Mouse (Mus musculus): Measurements from ENCODE around the gene Ptger2. TPM values are rescaled to one million over a fixed set of nuclear protein-coding genes. Genes with fewer than 3 reads are reported as not detected.
"Not testable (repeated sequence)": the region's sequence is repeated elsewhere in the genome, so short reads cannot be mapped to it uniquely, and the experiment has no call there.

The Ptger2 gene
- 0.20 and 0.23 TPM in 2 replicates for polyA plus RNA-seq (2015; fragmentation: Nextera tagmentation; extraction: Ambion mirVana)

DNA sequence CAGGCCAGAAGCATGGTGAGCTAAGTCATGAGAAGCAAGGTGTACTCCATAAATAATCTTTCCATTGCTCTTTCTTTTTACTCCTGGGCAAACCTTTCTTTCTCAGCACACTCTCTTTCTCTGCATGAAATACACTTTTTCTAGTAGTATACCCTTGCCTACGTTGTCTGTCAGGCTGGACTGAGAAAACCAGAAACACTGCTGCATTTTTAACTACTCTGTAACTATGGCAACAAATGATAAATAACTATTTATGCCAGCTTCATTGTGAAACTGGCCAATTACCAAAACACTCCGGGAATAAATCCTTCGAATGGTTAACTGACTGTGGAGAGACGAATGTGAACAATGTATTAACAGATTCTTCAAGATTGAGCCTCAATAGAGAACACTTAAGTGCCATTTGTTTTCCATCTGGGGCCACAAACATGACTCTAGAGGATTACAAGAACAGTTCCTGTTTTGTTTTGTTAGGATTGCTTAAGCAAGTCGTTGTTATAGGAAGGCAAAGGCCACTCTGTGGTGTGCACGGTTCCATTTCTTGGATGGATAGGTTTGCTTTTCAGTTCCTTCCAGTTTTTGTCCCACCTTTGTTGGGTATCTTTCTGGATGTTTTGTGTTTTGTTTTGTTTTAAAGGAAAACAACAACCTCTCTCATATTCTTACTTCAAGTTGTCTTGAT is at the start of gene Ptger2:
Ptger2 (plus strand) TSS at position 522 of the 682 bp plus-strand sequence.
- 31% methylated on average over 6 of the region's 6 CpGs for WGBS
- peaks cover 13% of the 10 kb centered on the region for H3K4me1 ChIP-seq (replicated peaks)
- H3K4me2 ChIP-seq (replicated peaks): peak within 1 kb of the TSS; percentile 82
- not testable (repeated sequence) for ATAC-seq, H3K27ac ChIP-seq, H3K9me3 ChIP-seq, H3K36me3 ChIP-seq
- H3K4me3 ChIP-seq (replicated peaks): peak within 1 kb of the TSS; percentile 44
- peak within 1 kb of the TSS; percentile 62 for H3K9ac ChIP-seq (replicated peaks)
- peaks cover 41% of the 10 kb centered on the region for H3K27me3 ChIP-seq

DNA sequence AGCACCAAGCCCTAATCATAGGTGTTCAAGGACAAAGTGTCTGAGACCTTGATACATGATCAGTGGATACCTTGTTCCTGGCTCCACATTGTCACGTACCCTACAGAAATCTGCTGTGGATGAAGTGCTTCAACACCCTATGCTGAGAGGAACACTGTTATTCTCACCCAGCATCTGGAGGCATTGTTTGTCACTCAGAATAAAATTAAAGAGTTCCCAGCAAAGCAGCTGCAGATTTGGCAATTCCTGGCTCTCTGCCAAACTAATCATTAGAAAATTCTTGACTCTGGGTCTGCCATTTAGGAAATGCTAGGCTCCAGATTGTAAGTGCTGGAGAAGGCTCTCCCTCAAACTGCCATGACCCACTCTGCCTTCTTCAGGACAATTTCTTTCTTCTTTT is 27.2 kb upstream of the Ptger2 start:
- ATAC-seq: no peak
- no peak overlapping the region for H3K4me3 ChIP-seq (replicated peaks)
- no peak overlapping the region for H3K4me2 ChIP-seq (replicated peaks)
- H3K9ac ChIP-seq (replicated peaks): no peak overlapping the region
- no peaks in the 10 kb centered on the region for H3K27me3 ChIP-seq
- H3K27ac ChIP-seq: no peak overlapping the region
- WGBS: 58% methylated on average over 1 of the region's 1 CpGs
- H3K9me3 ChIP-seq: no peaks in the 10 kb centered on the region
- no peaks in the 10 kb centered on the region for H3K4me1 ChIP-seq (replicated peaks)
- no peaks in the 10 kb centered on the region for H3K36me3 ChIP-seq

DNA sequence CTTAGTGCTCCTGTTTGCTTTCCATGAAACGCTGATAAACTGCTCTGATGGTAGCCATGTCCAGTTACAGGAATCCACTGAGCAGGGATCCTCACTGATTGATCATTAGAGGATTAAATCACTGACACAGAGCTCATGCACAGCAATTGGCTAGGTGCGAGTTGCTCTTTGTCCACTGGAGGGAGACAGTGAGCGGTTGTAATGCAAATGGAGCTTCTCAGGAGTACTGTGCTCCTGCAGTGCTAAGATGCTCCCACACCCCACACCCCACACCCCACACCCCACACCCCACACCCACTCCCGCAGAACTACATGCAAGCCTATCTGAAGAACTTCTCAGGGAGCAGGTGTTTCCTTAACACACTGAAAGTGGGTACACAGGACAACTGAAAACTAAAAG is 10.7 kb upstream of the Ptger2 start:
- H3K4me1 ChIP-seq (replicated peaks); H3K9me3 ChIP-seq; H3K27me3 ChIP-seq; H3K36me3 ChIP-seq; H3K4me2 ChIP-seq (replicated peaks); H3K4me3 ChIP-seq (replicated peaks); H3K27ac ChIP-seq; H3K9ac ChIP-seq (replicated peaks): not testable (repeated sequence)
- 7% methylated on average over 4 of the region's 4 CpGs for WGBS
- peak; percentile 72 for ATAC-seq

DNA sequence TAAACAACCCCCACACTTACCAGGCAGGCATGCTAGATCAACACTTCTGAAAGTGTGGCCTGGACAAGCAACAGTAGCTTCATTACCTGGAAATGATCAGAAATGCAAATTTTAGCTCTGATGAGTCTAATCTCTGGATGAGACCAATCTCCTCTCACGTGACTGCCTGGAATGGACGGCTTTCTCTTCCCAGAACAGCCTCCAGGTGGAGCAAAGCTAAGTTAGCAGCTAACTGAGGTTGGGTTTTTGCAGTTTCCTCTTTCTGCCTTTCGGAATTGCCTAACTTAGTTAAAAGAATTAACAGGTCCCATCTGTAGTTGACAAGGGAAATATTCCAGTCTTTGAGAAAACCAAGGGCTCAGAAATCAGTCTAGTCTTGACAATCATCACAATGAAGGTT is 8.1 kb upstream of the Ptger2 start:
- no peaks in the 10 kb centered on the region for H3K4me1 ChIP-seq (replicated peaks)
- H3K27ac ChIP-seq: no peak overlapping the region
- 49% methylated on average over 3 of the region's 3 CpGs for WGBS
- H3K4me2 ChIP-seq (replicated peaks): no peak overlapping the region
- no peaks in the 10 kb centered on the region for H3K9me3 ChIP-seq
- H3K9ac ChIP-seq (replicated peaks): no peak overlapping the region
- no peaks in the 10 kb centered on the region for H3K36me3 ChIP-seq
- ATAC-seq: no peak
- no peak overlapping the region for H3K4me3 ChIP-seq (replicated peaks)
- peaks cover 9% of the 10 kb centered on the region for H3K27me3 ChIP-seq

DNA sequence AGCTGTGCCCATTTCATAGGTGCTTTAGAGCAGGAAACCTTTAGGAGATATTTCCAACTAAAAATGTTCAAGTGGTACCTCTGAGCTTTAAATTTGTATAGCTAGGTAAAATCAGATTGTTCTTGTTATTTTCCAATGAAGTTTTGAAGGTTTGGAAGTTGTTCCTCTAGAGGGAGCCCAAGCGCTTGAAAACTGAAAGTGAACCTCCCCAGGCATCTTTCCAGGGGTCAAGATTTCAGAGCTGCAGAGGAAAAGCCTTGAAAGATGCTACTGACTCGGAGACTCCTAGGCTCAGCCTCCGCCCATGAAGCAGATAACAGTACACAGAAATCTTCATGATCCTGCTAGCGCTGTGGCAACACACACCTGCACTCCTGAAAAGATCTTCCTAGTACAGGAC is 6.5 kb upstream of the Ptger2 start:
- no peak overlapping the region for H3K27ac ChIP-seq
- ATAC-seq: 0 out of 2 replicates have a peak, but pooled peaks have one; percentile 34
- H3K27me3 ChIP-seq: peaks cover 9% of the 10 kb centered on the region
- H3K36me3 ChIP-seq: no peaks in the 10 kb centered on the region
- H3K4me3 ChIP-seq (replicated peaks): no peak overlapping the region
- whole genome bisulfite sequencing: 8% methylated on average over 4 of the region's 4 CpGs
- no peaks in the 10 kb centered on the region for H3K4me1 ChIP-seq (replicated peaks)
- H3K9me3 ChIP-seq: no peaks in the 10 kb centered on the region
- H3K9ac ChIP-seq (replicated peaks): no peak overlapping the region
- no peak overlapping the region for H3K4me2 ChIP-seq (replicated peaks)

DNA sequence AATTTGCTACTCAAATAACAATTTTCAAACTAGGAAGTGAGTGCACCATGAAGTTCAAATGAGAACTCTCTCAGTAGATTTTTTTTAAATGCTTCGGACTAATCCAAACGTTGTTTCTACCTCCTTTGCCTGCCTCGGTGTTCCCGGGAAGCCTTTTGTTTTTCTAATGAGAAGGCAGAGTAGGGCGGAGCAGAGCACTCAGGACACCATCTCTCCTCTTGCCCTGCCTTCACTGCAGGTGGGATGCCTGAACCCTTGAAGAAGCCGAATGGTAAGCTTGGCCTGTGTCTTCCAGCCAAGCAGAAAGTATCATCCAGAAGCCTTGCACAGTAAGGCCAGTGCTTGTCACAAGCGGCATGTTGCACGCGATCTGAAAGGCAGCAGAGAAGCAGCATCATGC is 3.9 kb upstream of the Ptger2 start:
- H3K4me2 ChIP-seq (replicated peaks): no peak overlapping the region
- WGBS: 22% methylated on average over 9 of the region's 9 CpGs
- H3K36me3 ChIP-seq: no peaks in the 10 kb centered on the region

DNA sequence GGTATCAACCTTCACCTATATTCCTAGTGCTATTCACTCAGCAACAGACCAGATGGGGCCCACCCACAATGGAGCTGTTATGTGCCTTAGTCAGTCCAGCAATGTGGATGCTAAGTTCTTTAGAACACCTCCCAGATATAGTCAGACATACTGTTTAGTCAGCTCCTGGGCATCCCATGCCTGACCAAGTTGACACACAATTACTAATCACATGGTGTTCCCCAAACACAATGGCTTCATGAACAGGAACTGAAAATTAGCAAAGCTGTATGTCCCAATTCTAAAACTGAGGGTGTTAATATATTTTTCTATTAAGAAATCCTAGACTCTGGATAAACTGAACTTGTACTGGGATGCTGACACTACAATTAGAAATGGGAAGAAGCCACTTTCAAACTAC is 1.7 kb upstream of the Ptger2 start:
- no peak overlapping the region for H3K27ac ChIP-seq
- H3K4me2 ChIP-seq (replicated peaks): no peak overlapping the region
- H3K27me3 ChIP-seq: peaks cover 36% of the 10 kb centered on the region
- H3K4me3 ChIP-seq (replicated peaks): no peak overlapping the region
- no peak for ATAC-seq
- H3K9ac ChIP-seq (replicated peaks): no peak overlapping the region
- H3K9me3 ChIP-seq: no peaks in the 10 kb centered on the region
- H3K36me3 ChIP-seq: no peaks in the 10 kb centered on the region
- H3K4me1 ChIP-seq (replicated peaks): peaks cover 13% of the 10 kb centered on the region

More for the DNA sequence above, 3.9 kb upstream of the Ptger2 start:
- Histone ChIP-seq H3K27me3 (peaks cover 20% of the 10 kb centered on the region), H3K4me1 (replicated peaks) (peaks cover 8% of the 10 kb centered on the region), H3K9me3 (no peaks in the 10 kb centered on the region), H3K27ac (no peak overlapping the region), H3K4me3 (replicated peaks) (no peak overlapping the region), H3K9ac (replicated peaks) (no peak overlapping the region)
- no peak for ATAC-seq

DNA sequence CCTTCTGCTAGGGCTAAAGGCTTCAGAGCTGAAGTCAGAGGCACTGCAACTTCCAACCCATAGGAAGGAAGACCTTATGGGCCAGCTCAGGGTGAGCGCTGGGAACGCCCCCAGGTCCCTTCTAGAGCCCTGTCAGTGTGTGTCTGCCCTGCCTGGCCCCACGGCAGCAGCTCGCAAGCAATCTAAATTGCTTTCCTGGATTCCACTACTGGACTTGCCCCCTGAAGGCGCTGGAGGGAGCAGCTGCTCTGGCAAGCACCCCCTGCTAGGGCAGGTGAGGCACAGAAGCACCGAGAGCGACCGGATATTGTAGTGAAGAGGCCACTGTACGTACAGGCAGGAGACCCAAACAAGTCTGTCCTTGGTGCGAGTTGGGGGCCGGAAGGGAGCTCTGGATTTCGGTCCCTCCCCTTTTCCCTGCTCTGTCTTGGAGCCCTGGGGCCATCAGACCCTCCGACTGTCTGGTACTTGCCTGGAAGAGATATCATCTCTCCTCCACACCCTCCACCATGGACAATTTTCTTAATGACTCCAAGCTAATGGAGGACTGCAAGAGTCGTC is 541 bp downstream of the Ptger2 start:
- peak overlapping the region; percentile 44 for H3K4me3 ChIP-seq (replicated peaks)
- peak; percentile 81 for ATAC-seq
- peaks cover 13% of the 10 kb centered on the region for H3K4me1 ChIP-seq (replicated peaks)
- peak overlapping the region; percentile 82 for H3K4me2 ChIP-seq (replicated peaks)
- 5% methylated on average over 14 of the region's 14 CpGs for WGBS
- no peaks in the 10 kb centered on the region for H3K9me3 ChIP-seq
- H3K27me3 ChIP-seq: peaks cover 41% of the 10 kb centered on the region
- H3K27ac ChIP-seq: no peak overlapping the region
- no peaks in the 10 kb centered on the region for H3K36me3 ChIP-seq
- peak overlapping the region; percentile 62 for H3K9ac ChIP-seq (replicated peaks)

DNA sequence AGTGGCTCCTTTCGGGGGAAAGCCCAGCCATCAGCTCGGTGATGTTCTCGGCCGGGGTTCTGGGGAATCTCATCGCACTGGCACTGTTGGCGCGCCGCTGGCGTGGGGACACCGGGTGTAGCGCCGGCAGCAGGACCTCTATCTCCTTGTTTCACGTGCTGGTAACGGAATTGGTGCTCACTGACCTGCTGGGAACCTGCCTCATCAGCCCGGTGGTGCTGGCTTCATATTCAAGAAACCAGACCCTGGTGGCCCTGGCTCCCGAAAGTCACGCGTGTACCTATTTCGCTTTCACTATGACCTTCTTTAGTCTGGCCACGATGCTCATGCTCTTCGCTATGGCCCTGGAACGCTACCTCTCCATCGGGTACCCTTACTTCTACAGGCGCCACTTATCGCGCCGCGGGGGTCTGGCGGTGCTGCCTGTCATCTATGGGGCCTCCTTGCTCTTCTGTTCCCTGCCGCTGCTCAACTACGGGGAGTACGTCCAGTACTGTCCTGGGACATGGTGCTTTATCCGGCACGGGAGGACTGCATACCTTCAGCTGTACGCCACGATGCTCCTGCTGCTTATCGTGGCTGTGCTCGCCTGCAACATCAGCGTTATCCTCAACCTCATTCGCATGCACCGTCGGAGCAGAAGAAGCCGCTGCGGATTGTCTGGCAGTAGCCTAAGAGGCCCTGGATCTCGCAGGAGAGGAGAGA is 1.2 kb downstream of the Ptger2 start:
- H3K9ac ChIP-seq (replicated peaks): peak overlapping the region; percentile 62
- H3K36me3 ChIP-seq: no peaks in the 10 kb centered on the region
- no peaks in the 10 kb centered on the region for H3K9me3 ChIP-seq
- peak overlapping the region; percentile 82 for H3K4me2 ChIP-seq (replicated peaks)
- 2% methylated on average over 45 of the region's 45 CpGs for WGBS
- peak overlapping the region; percentile 44 for H3K4me3 ChIP-seq (replicated peaks)
- no peak overlapping the region for H3K27ac ChIP-seq
- H3K27me3 ChIP-seq: peaks cover 41% of the 10 kb centered on the region
- ATAC-seq: peak; percentile 69
- peaks cover 13% of the 10 kb centered on the region for H3K4me1 ChIP-seq (replicated peaks)

DNA sequence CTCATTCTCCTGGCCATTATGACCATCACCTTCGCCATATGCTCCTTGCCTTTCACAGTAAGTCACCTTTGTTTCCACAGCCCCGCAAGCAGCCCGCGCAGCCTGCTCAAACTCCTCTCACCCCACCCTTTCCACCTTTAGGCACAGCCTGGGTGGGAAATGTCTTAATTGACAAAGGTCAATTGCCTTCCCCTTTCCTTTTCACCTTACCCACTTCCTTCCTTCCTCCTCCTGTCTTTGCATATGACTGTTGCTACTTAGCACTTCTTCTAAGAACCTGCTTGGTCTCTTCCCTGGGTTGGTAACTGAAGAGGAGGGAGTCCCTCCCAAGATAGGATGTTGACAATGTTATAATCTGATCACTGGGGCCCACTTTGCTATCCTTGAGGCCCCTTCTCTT is 1.8 kb downstream of the Ptger2 start:
- Histone ChIP-seq H3K9ac (replicated peaks) (peak overlapping the region; percentile 62), H3K27ac (no peak overlapping the region), H3K4me2 (replicated peaks) (peak overlapping the region; percentile 82), H3K27me3 (peaks cover 36% of the 10 kb centered on the region), H3K4me1 (replicated peaks) (peaks cover 13% of the 10 kb centered on the region), H3K9me3 (no peaks in the 10 kb centered on the region), H3K4me3 (replicated peaks) (peak overlapping the region; percentile 44), H3K36me3 (no peaks in the 10 kb centered on the region)
- ATAC-seq: no peak; the same call in 1 of the 2 replicates
- 38% methylated on average over 4 of the region's 4 CpGs for WGBS

DNA sequence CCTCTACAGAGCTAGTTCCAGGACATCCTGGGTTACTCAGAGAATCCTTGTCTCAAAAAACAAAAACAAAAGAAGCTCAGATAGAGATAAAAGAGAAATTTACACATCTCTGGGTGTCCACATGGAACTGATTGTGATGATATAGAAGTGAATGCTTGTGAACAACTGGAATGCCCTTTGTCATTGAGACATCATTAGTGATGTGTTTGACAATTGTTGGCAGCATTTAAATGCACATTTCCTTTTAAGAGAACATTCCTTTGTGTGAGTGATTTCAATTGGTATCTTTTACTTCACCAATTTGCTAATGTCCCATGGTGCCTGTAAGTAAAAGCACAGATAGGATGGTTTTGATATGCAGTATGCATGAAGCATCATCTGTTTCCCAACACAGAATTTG is 6.3 kb downstream of the Ptger2 start:
- no peak overlapping the region for H3K4me2 ChIP-seq (replicated peaks)
- H3K4me1 ChIP-seq (replicated peaks): peaks cover 3% of the 10 kb centered on the region
- peaks cover 23% of the 10 kb centered on the region for H3K27me3 ChIP-seq
- no peaks in the 10 kb centered on the region for H3K36me3 ChIP-seq
- H3K9me3 ChIP-seq: no peaks in the 10 kb centered on the region
- H3K27ac ChIP-seq: no peak overlapping the region
- H3K9ac ChIP-seq (replicated peaks): no peak overlapping the region
- no peak for ATAC-seq
- H3K4me3 ChIP-seq (replicated peaks): no peak overlapping the region

DNA sequence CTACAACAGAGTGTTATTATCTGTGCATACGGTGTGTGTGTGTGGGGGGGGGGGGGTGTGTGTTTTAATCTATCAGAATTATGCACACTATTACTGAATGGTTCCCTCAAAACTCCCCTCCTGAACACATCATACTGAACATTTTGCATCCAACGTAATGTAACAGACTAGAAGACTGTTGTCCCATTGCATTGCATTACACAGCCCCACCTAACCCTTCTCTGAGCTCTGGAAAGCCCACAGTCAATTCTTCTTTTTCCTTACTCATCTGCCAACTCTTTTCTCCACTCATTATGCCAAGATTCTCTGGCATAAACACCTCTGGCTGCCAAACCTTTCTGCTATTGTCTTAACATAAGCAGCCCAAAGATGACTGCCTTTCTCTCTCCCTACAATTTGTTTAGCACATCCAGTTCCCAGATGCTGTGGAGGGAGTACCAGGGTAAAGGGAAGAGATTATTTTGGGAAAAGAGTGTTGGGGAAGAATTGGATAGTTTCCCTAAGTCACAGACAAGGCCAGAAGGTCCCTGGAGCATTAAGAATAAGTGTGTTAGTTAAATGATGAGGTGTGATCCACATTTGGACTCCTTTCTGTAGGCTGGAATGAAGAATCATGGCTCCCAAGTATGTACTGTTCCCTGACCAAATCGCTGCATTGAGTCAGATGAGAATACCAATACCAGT is 12.2 kb downstream of the Ptger2 start:
- no peak for ATAC-seq
- Histone ChIP-seq H3K27me3 (no peaks in the 10 kb centered on the region), H3K9me3 (no peaks in the 10 kb centered on the region), H3K9ac (replicated peaks) (no peak overlapping the region), H3K27ac (no peak overlapping the region), H3K4me3 (replicated peaks) (no peak overlapping the region), H3K4me1 (replicated peaks) (no peaks in the 10 kb centered on the region), H3K36me3 (no peaks in the 10 kb centered on the region), H3K4me2 (replicated peaks) (no peak overlapping the region)
- 94% methylated on average over 3 of the region's 3 CpGs for WGBS
